Mouse (Mus musculus) midbrain, embryonic 10.5 days (tissue): ENCODE data around the gene Rdh7. TPM values are rescaled to one million over a fixed set of nuclear protein-coding genes. Genes with fewer than 3 reads are reported as not detected.
"Not testable (repeated sequence)": the region's sequence is repeated elsewhere in the genome, so short reads cannot be mapped to it uniquely, and the experiment has no call there.

Experiments used
- DNase-seq: peaks from one replicate; pipeline ENCODE4 v3.0.0-alpha.2; 2017; ENCODE audit warnings: low spot score
- H3K27ac ChIP-seq: fragments of 300-500 bp; sonication (generic); replicated peaks from 2 replicates; pipeline ENCODE4 v1.5.1; 2016; ENCODE audit warnings: mild to moderate bottlenecking
- H3K27me3 ChIP-seq: fragments of 300-500 bp; sonication (generic); 2 replicates; pipeline ENCODE4 v1.6.1; 2016; ENCODE audit warnings: low read depth, mild to moderate bottlenecking; ENCODE audit not compliant: poor library complexity, severe bottlenecking
- H3K36me3 ChIP-seq: fragments of 300-500 bp; sonication (generic); 2 replicates; pipeline ENCODE4 v1.6.1; 2016; ENCODE audit warnings: mild to moderate bottlenecking, moderate library complexity
- H3K4me1 ChIP-seq: fragments of 300-500 bp; sonication (generic); 2 replicates; pipeline ENCODE4 v1.6.1; 2016
- H3K4me3 ChIP-seq: fragments of 300-500 bp; sonication (generic); 2 replicates; pipeline ENCODE4 v1.5.1; 2016; ENCODE audit warnings: mild to moderate bottlenecking, moderate library complexity
- H3K9me3 ChIP-seq: fragments of 300-500 bp; sonication (generic); replicated peaks from 2 replicates; pipeline ENCODE4 v1.6.1; 2016; ENCODE audit warnings: mild to moderate bottlenecking
- WGBS: fragments of 180-500 bp; shearing (Covaris S2); methylation state at CpG from one replicate; pipeline ENCODE4 v1.1.7; 2016; 5-methylcytosine and 5-hydroxymethylcytosine counted together
- polyA plus RNA-seq: library from polyadenylated mRNA; unstranded; fragments of >200 nt; fragmentation: Nextera tagmentation; extraction: Ambion mirVana; gene quantifications from 2 replicates; pipeline ENCODE4 v1.2.1, GENCODE M21; 2016

Gene Rdh7
- polyA plus RNA-seq, 1 experiment from 2014 or later, result not detected

- Histone ChIP-seq H3K36me3 (no peaks in the 10 kb centered on the region), H3K4me3 (no peak overlapping the region), H3K4me1 (no peaks in the 10 kb centered on the region), H3K27ac (no peak overlapping the region), H3K27me3 (no peaks in the 10 kb centered on the region), H3K9me3 (no peaks in the 10 kb centered on the region)
- DNase-seq, result no peak
Observed at GRCm38 (mm10) chr10:127907386-127907951, 18.9 kb upstream of the Rdh7 start.

GRCm38 (mm10) chr10:127906138-127906537, 17.5 kb upstream of the Rdh7 start:
- Histone ChIP-seq H3K27me3 (no peaks in the 10 kb centered on the region), H3K4me3 (no peak overlapping the region), H3K27ac (no peak overlapping the region), H3K4me1 (no peaks in the 10 kb centered on the region), H3K36me3 (no peaks in the 10 kb centered on the region), H3K9me3 (no peaks in the 10 kb centered on the region)
- no peak for DNase-seq
- WGBS, result 67% methylated on average over 2 of the region's 2 CpGs

DNA sequence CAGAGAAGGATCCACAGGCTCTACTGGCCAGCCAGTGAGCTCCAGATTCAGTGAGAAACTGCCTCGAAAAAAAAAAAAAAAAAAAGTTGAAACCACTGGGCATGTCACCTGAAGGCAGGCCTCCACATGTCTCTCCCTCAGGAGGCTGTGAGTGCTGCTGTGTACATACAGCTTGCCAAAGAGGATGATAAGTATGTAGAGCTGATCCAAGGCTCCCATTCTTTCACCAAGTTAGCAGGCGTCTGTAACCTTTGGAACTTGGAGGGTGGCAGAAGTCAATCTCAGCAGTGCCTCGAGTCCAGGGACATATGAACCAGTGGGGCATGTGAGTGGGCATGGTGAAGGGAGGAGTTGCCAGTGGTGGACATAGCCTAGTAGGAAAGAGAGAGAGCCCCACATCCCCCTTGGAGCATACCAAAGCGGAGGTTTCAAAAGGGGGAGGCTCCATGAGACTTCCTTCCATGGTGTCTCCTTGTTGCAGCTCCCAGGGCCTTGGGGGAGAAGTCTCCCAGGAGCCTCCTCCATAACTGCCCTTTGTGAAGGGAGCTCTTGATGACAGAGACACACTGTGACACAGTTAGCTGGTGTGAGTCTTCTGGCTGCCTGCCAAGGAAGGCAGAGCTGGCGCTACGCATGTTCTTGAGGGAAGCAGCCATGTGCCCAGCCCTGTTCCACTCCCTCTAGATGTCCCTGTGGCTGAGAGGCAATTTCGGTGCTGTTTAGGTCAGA, 16.3 kb upstream of the Rdh7 start:
- H3K27ac ChIP-seq, result no peak overlapping the region
- WGBS, result 85% methylated on average over 7 of the region's 7 CpGs
- H3K4me1 ChIP-seq, result no peaks in the 10 kb centered on the region
- H3K36me3 ChIP-seq, result no peaks in the 10 kb centered on the region
- no peak overlapping the region for H3K4me3 ChIP-seq
- DNase-seq, result no peak
- H3K9me3 ChIP-seq, result no peaks in the 10 kb centered on the region
- no peaks in the 10 kb centered on the region for H3K27me3 ChIP-seq

- Histone ChIP-seq H3K27me3 (no peaks in the 10 kb centered on the region), H3K4me3 (no peak overlapping the region), H3K9me3 (no peaks in the 10 kb centered on the region), H3K27ac (no peak overlapping the region), H3K4me1 (no peaks in the 10 kb centered on the region), H3K36me3 (no peaks in the 10 kb centered on the region)
- no peak for DNase-seq
- WGBS, result 46% methylated on average over 1 of the region's 1 CpGs
Observed at GRCm38 (mm10) chr10:127903116-127903515, 14.5 kb upstream of the Rdh7 start.

DNA sequence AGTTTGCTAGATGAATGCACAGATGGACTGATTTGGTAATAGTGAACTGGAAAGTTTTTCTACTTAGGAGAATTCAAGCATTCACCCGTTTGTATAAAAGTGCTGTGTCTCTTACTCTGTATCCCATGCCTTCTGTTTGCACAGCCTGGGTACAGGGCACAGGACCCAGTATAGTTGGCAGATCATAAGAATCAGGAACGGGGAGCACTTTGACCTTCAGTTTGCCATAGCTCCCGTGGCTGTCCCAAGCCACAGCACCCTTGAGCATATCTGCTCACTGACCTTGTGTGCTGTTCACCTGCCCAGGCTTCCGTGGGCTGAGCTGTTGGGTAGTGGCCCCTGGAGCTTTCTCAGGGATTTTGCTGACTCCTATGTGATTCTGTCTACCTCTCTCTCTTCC, 13.1 kb upstream of the Rdh7 start:
- no peak for DNase-seq
- WGBS, result 84% methylated on average over 4 of the region's 4 CpGs
- Histone ChIP-seq H3K4me3 (no peak overlapping the region), H3K27ac (no peak overlapping the region), H3K9me3 (no peaks in the 10 kb centered on the region), H3K27me3 (no peaks in the 10 kb centered on the region), H3K4me1 (no peaks in the 10 kb centered on the region), H3K36me3 (no peaks in the 10 kb centered on the region)

- no peak for DNase-seq
- Histone ChIP-seq H3K4me3 (no peak overlapping the region), H3K36me3 (no peaks in the 10 kb centered on the region), H3K27ac (no peak overlapping the region), H3K4me1 (no peaks in the 10 kb centered on the region), H3K9me3 (no peaks in the 10 kb centered on the region), H3K27me3 (no peaks in the 10 kb centered on the region)
- WGBS, result 83% methylated on average over 5 of the region's 5 CpGs
Observed at GRCm38 (mm10) chr10:127899783-127900182, 11.2 kb upstream of the Rdh7 start.

DNA sequence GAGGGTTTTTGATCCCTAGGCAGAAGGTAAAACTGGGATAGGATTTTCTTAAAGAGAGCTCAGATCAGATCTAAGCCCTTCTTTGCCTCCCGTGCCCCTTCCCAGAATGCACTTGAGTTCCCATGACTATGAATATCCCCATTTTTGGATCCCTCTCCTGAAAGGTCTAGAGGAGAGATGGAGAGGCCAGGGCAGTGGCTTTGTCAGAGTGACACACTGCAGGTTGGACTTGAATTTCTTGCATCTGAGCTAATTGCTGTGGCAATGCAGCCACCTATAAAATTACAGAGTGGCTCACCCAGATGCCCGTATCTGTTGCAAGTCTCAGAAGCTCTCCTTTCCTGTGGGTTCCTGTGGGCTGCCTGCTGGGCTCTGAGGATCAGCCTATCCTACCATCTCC, 9.6 kb upstream of the Rdh7 start, which contains the start of gene Sdr9c7:
Gene Sdr9c7 (plus strand): TSS at position 301 of the 400 bp plus-strand sequence.
- DNase-seq, result no peak
- H3K27ac ChIP-seq, result no peak within 1 kb of the TSS
- no peaks in the 10 kb centered on the region for H3K4me1 ChIP-seq
- H3K36me3 ChIP-seq, result no peaks in the 10 kb centered on the region
- no peaks in the 10 kb centered on the region for H3K9me3 ChIP-seq
- no peak within 1 kb of the TSS for H3K4me3 ChIP-seq
- H3K27me3 ChIP-seq, result no peaks in the 10 kb centered on the region
- WGBS, result 88% methylated on average over 2 of the region's 2 CpGs

DNA sequence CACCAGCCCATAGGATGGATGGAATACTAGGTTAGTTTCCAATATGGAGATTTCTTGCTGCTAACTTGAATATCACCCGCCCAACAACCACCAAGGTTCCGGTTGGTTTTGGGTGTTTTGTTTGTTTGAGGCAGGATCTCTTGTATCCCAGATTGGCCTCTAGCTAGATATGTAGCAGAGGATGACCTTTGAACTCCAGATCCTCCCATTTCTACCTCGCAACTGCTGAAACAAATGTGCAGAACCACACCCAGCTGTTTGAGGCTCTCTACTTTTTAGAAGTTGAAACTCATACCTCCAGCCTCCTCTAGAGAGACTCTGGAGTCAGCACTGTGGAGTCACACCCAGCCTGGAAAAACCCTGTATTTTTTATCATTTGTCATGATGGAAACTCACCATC, 8.9 kb upstream of the Rdh7 start:
- WGBS, result 89% methylated on average over 3 of the region's 3 CpGs
- Histone ChIP-seq H3K4me3 (no peak overlapping the region), H3K36me3 (no peaks in the 10 kb centered on the region), H3K9me3 (no peaks in the 10 kb centered on the region), H3K27ac (no peak overlapping the region), H3K27me3 (no peaks in the 10 kb centered on the region), H3K4me1 (no peaks in the 10 kb centered on the region)
- no peak for DNase-seq

DNA sequence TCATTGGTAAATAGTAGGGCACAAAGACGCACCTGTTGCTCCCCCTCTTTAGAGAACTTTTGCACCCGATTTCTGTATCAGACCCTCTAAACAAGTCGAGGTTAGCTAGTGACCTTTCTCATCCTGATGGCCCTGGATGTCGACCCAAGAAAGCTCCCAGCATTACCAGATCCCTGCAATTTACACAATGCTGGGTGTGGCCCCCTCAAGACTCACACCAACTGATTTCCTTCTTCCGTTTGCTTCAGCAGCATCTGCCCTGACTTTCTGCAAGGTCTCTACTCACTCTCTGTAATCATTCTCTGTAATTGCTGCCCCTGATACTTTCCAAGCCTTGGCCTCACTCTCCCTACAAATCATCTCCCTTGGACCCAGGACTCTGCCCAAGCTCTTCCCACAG, 8.1 kb upstream of the Rdh7 start:
- H3K9me3 ChIP-seq, result no peaks in the 10 kb centered on the region
- 77% methylated on average over 5 of the region's 5 CpGs for WGBS
- no peak overlapping the region for H3K27ac ChIP-seq
- no peaks in the 10 kb centered on the region for H3K27me3 ChIP-seq
- no peak for DNase-seq
- H3K4me1 ChIP-seq, result no peaks in the 10 kb centered on the region
- no peaks in the 10 kb centered on the region for H3K36me3 ChIP-seq
- no peak overlapping the region for H3K4me3 ChIP-seq

GRCm38 (mm10) chr10:127893163-127894022, 4.8 kb upstream of the Rdh7 start:
- not testable (repeated sequence) for H3K9me3 ChIP-seq, H3K27ac ChIP-seq, DNase-seq, H3K27me3 ChIP-seq, H3K4me3 ChIP-seq, H3K4me1 ChIP-seq, H3K36me3 ChIP-seq
- 62% methylated on average over 5 of the region's 5 CpGs for WGBS

DNA sequence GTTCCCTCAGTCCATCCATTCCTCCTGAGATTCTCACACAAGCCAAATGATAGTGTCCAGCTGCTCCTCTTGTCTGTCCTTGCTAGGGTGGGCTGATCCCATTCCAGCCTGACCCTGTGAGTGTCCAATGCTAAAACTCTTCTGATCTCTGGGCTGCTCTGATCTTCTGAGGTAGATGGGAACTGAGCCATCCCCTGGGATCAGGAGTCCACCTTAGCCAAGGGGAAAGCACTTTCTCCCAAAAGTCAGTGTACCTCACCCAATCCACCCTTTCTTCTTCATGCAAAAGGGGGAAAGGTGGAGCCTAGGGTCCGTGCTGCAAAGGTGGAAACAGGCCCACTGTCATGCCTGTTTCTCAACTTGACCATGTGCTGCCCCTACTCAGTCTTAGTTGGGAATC, 2.9 kb upstream of the Rdh7 start:
- DNase-seq, result no peak
- Histone ChIP-seq H3K9me3 (no peaks in the 10 kb centered on the region), H3K4me3 (no peak overlapping the region), H3K36me3 (no peaks in the 10 kb centered on the region), H3K27me3 (no peaks in the 10 kb centered on the region), H3K4me1 (peaks cover 7% of the 10 kb centered on the region; the same call in 1 of the 2 replicates), H3K27ac (no peak overlapping the region)
- WGBS, result 76% methylated on average over 1 of the region's 1 CpGs

- WGBS, result 85% methylated on average over 4 of the region's 4 CpGs
- no peak overlapping the region for H3K4me3 ChIP-seq
- peaks cover 7% of the 10 kb centered on the region; the same call in 1 of the 2 replicates for H3K4me1 ChIP-seq
- H3K27ac ChIP-seq, result no peak overlapping the region
- H3K36me3 ChIP-seq, result no peaks in the 10 kb centered on the region
- DNase-seq, result no peak
- H3K27me3 ChIP-seq, result no peaks in the 10 kb centered on the region
- no peaks in the 10 kb centered on the region for H3K9me3 ChIP-seq
Observed at GRCm38 (mm10) chr10:127886971-127887370, 1.6 kb downstream of the Rdh7 start.

DNA sequence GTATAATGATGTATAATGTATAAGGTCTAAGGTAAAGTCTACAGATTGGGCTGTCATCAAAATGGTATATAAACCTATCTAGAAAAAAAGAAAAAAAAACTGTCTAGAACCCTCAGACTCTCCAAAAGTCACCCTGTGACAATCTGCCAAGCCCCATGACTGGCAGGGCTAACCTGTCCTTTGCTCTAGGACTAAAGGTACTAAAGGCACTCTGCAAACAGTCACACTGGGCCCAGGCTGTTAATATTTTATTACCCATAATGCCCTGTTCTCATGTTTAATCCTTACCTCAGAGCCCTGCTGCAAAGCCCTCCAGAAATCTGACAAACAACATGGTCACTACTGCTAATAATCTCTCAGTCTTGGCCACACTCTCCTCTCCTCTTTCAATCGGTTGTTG, 2.1 kb downstream of the Rdh7 start:
- no peaks in the 10 kb centered on the region for H3K27me3 ChIP-seq
- no peaks in the 10 kb centered on the region for H3K9me3 ChIP-seq
- H3K36me3 ChIP-seq, result no peaks in the 10 kb centered on the region
- 77% methylated on average over 1 of the region's 1 CpGs for WGBS
- no peak overlapping the region for H3K4me3 ChIP-seq
- peaks cover 7% of the 10 kb centered on the region; the same call in 1 of the 2 replicates for H3K4me1 ChIP-seq
- no peak for DNase-seq
- no peak overlapping the region for H3K27ac ChIP-seq
